In genomic region chr16:49977276-49977675, GRCm38 (mm10) we compare ENCODE assay signal across 19 mouse cellular contexts.
"Had no signal": no experiment of that assay in that cellular context is flagged by ENCODE, and none has a peak within 500 bp of the region (broad histone marks: within the 10 kb centered on the region; RNA-seq: fewer than 3 reads in every experiment).

No protein-coding gene starts in this region.

- H3K36me3 ChIP-seq: lung, embryonic 15.5 days; midbrain, embryonic 13.5 days; midbrain, embryonic 15.5 days; neural tube, embryonic 13.5 days; neural tube, embryonic 15.5 days; stomach, embryonic 15.5 days had no signal

- DNase-seq: liver, postnatal 0 days; lung, adult 2 months; lung, postnatal 14 days; lung, postnatal 36 days; retina, postnatal 1 day; right cerebral cortex, adult 18-20 months; right cerebral cortex, postnatal 25 days; right cerebral cortex, postnatal 4 days; thymus, adult 2 months; thymus, postnatal 25 days; thymus, postnatal 4 days had no signal

- H3K4me3 ChIP-seq: lung, embryonic 15.5 days; megakaryocyte, embryonic 14.5 days; midbrain, embryonic 13.5 days; midbrain, embryonic 15.5 days; myocyte; neural tube, embryonic 13.5 days; neural tube, embryonic 15.5 days; stomach, embryonic 15.5 days had no signal

- H3K27me3 ChIP-seq: lung, embryonic 15.5 days; megakaryocyte, embryonic 14.5 days; midbrain, embryonic 13.5 days; midbrain, embryonic 15.5 days; neural tube, embryonic 13.5 days; neural tube, embryonic 15.5 days; stomach, embryonic 15.5 days had no signal
